Mouse (Mus musculus) kidney, adult 2 months (tissue): ENCODE measurements at regions not wholly inside any gene's neighbourhood (a gene's known extent, or its start where the extent isn't known, plus 50 kb on each side); places are given as distances from the start of the nearest gene placed in this dataset.

Source experiments
- DNase-seq: peaks from one replicate; pipeline ENCODE4 v3.0.0; 2021
- H3K27ac ChIP-seq: fragments of 200-500 bp; 2 replicates; pipeline ENCODE4 v1.5.1; 2012; ENCODE audit warnings: low read depth, low read length, control low read depth, inconsistent platforms; ENCODE audit not compliant: insufficient read depth
- H3K27me3 ChIP-seq: fragments of 200-500 bp; replicated peaks from 2 replicates; pipeline ENCODE4 v1.6.1; 2012; ENCODE audit warnings: mild to moderate bottlenecking, moderate library complexity, low read length, inconsistent platforms; ENCODE audit not compliant: control insufficient read depth, insufficient read depth
- H3K36me3 ChIP-seq: fragments of 200-500 bp; 2 replicates; pipeline ENCODE4 v1.6.1; 2012; ENCODE audit warnings: mild to moderate bottlenecking, moderate library complexity, low read length, inconsistent platforms; ENCODE audit not compliant: control insufficient read depth, insufficient read depth
- H3K4me1 ChIP-seq: fragments of 200-500 bp; 2 replicates; pipeline ENCODE4 v1.6.1; 2011; ENCODE audit warnings: low read length; ENCODE audit not compliant: control insufficient read depth, insufficient read depth
- H3K4me3 ChIP-seq: fragments of 200-500 bp; 2 replicates; pipeline ENCODE4 v1.5.1; 2011; ENCODE audit warnings: mild to moderate bottlenecking, low read depth, low read length, control low read depth; ENCODE audit not compliant: insufficient read depth
- CTCF ChIP-seq: fragments of 200-500 bp; conservative IDR thresholded peaks from 2 replicates; pipeline ENCODE4 v1.5.1; 2011; ENCODE audit warnings: low read depth, mild to moderate bottlenecking, control low read depth, low read length, moderate library complexity, mixed read lengths; ENCODE audit not compliant: insufficient read depth, insufficient read length
- POLR2A ChIP-seq: fragments of 200-500 bp; IDR thresholded peaks from one replicate; pipeline ENCODE4 v1.6.1; 2011; ENCODE audit warnings: low read depth, low read length, control low read depth
- WGBS: fragments of 180-500 bp; shearing (Covaris S2); methylation state at CpG from one replicate; pipeline ENCODE4 v1.1.7; 2018; 5-methylcytosine and 5-hydroxymethylcytosine counted together

- no peak for TF ChIP-seq CTCF
- TF ChIP-seq POLR2A, result no peak
- WGBS, result 84% methylated on average over 13 of the region's 13 CpGs
- Histone ChIP-seq H3K4me3 (no peak overlapping the region), H3K36me3 (no peaks in the 10 kb centered on the region), H3K27ac (no peak overlapping the region), H3K27me3 (no peaks in the 10 kb centered on the region), H3K4me1 (no peaks in the 10 kb centered on the region)
- no peak for DNase-seq
Measured at GRCm38 (mm10) chr17:84844950-84845349, 54.4 kb upstream of the Lrpprc start.

- no peak for DNase-seq
- H3K4me1 ChIP-seq, result no peaks in the 10 kb centered on the region
- TF ChIP-seq POLR2A (no peak), CTCF (no peak)
- H3K4me3 ChIP-seq, result no peak overlapping the region
- no peak overlapping the region for H3K27ac ChIP-seq
- H3K36me3 ChIP-seq, result no peaks in the 10 kb centered on the region
- WGBS, result 88% methylated on average over 9 of the region's 9 CpGs
- no peaks in the 10 kb centered on the region for H3K27me3 ChIP-seq
Measured at GRCm38 (mm10) chr17:84846141-84846540, 55.6 kb upstream of the Lrpprc start.

- TF ChIP-seq POLR2A (no peak), CTCF (no peak)
- Histone ChIP-seq H3K36me3 (no peaks in the 10 kb centered on the region), H3K4me3 (no peak overlapping the region), H3K27me3 (no peaks in the 10 kb centered on the region), H3K4me1 (no peaks in the 10 kb centered on the region), H3K27ac (no peak overlapping the region)
- DNase-seq, result no peak
- 57% methylated on average over 14 of the region's 14 CpGs for WGBS
Measured at GRCm38 (mm10) chr17:84848385-84849030, 57.9 kb upstream of the Lrpprc start.

GRCm38 (mm10) chr17:84849031-84849405 is 58.4 kb upstream of the Lrpprc start:
- Histone ChIP-seq H3K36me3 (no peaks in the 10 kb centered on the region), H3K27ac (no peak overlapping the region), H3K27me3 (no peaks in the 10 kb centered on the region), H3K4me1 (no peaks in the 10 kb centered on the region), H3K4me3 (no peak overlapping the region)
- WGBS, result 69% methylated on average over 6 of the region's 6 CpGs
- TF ChIP-seq CTCF, result no peak
- no peak for TF ChIP-seq POLR2A
- no peak for DNase-seq

GRCm38 (mm10) chr17:84850464-84850863 is 59.9 kb upstream of the Lrpprc start:
- Histone ChIP-seq H3K27ac (no peak overlapping the region), H3K4me1 (no peaks in the 10 kb centered on the region), H3K36me3 (no peaks in the 10 kb centered on the region), H3K27me3 (no peaks in the 10 kb centered on the region), H3K4me3 (no peak overlapping the region)
- TF ChIP-seq CTCF (no peak), POLR2A (no peak)
- 73% methylated on average over 5 of the region's 5 CpGs for WGBS
- no peak for DNase-seq

GRCm38 (mm10) chr17:84850893-84851292 is 60.3 kb upstream of the Lrpprc start:
- Histone ChIP-seq H3K4me3 (no peak overlapping the region), H3K36me3 (no peaks in the 10 kb centered on the region), H3K27me3 (no peaks in the 10 kb centered on the region), H3K27ac (no peak overlapping the region), H3K4me1 (no peaks in the 10 kb centered on the region)
- TF ChIP-seq POLR2A (no peak), CTCF (no peak)
- DNase-seq, result no peak
- WGBS, result 85% methylated on average over 5 of the region's 5 CpGs

- Histone ChIP-seq H3K27ac (no peak overlapping the region), H3K4me1 (no peaks in the 10 kb centered on the region)
- TF ChIP-seq POLR2A (no peak), CTCF (no peak)
Measured at GRCm38 (mm10) chr17:84856971-84857370, 66.4 kb upstream of the Lrpprc start.

GRCm38 (mm10) chr17:84858830-84859229 is 68.2 kb upstream of the Lrpprc start:
- Histone ChIP-seq H3K36me3 (no peaks in the 10 kb centered on the region), H3K4me3 (no peak overlapping the region), H3K27me3 (no peaks in the 10 kb centered on the region), H3K27ac (no peak overlapping the region), H3K4me1 (no peaks in the 10 kb centered on the region)
- no peak for DNase-seq
- WGBS, result 28% methylated on average over 4 of the region's 4 CpGs
- TF ChIP-seq CTCF, result no peak
- TF ChIP-seq POLR2A, result no peak

More at GRCm38 (mm10) chr17:84856971-84857370, 66.4 kb upstream of the Lrpprc start:
- no peak for DNase-seq
- Histone ChIP-seq H3K27me3 (no peaks in the 10 kb centered on the region), H3K36me3 (no peaks in the 10 kb centered on the region), H3K4me3 (no peak overlapping the region)
- WGBS, result 87% methylated on average over 6 of the region's 6 CpGs
